Mouse (Mus musculus): ENCODE results near the gene Ldoc1. TPM values are rescaled to one million over a fixed set of nuclear protein-coding genes. Genes with fewer than 3 reads are reported as not detected.

Ldoc1 gene
- 3.4 and 3.8 TPM in 2 replicates for polyA plus RNA-seq (2021; fragmentation: Nextera tagmentation)
- long read RNA-seq, experiment 1, partial matches to known transcripts = 0 of 3 reads
- long read RNA-seq, experiment 1, other reads (novel, unspliced or antisense) = 0 of 3 reads
- long read RNA-seq, experiment 2, transcript Ldoc1-201 (1 exons, 1,459 nt) = major isoform, 8 of 9 reads
- long read RNA-seq, experiment 2, partial matches to known transcripts = 0 of 9 reads
- long read RNA-seq, experiment 2, other reads (novel, unspliced or antisense) = 1 of 9 reads

GRCm38 (mm10) chrX:61709302-61710033, at the start of gene Ldoc1:
Gene Ldoc1 (plus strand): TSS chrX:61709497.

All from layer of hippocampus, adult 6 months (tissue).